Mouse (Mus musculus): ENCODE results near the gene Plekha4. TPM values are rescaled to one million over a fixed set of nuclear protein-coding genes. Genes with fewer than 3 reads are reported as not detected.

Plekha4 gene
- polyA plus RNA-seq, 1 experiment = 4.9 TPM

DNA sequence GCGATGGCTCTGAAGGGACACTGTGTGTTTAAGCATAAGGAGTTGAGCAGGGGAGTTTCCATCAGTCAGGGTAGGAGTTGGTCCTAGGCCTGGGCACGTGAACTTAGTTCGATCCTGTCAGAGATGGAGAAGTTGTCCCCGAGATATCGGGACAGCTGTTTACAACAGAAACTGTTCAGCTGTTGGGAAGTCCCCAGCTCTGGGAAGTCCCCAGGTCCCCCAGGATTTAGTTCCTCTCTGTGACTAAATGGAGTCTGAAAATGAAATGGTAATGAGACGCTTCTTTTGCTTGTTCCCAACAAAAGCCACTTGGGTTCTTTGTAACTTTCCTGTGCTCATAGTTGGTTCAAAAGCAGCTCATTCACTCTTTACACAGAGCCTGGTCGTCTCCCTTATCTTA, 65.8 kb downstream of the Plekha4 start:
- Histone ChIP-seq H3K4me1 (ENCODE audit: control insufficient read depth, insufficient read depth, insufficient read length, low read length) (no peaks in the 10 kb centered on the region; the same call in 1 of the 2 replicates), H3K4me3 (ENCODE audit: low read depth, low read length) (no peak overlapping the region), H3K27ac (ENCODE audit: insufficient read depth, low read depth, low read length) (peak overlapping the region; percentile 39), H3K36me3 (ENCODE audit: control insufficient read depth, insufficient read depth, low read length) (no peaks in the 10 kb centered on the region), H3K27me3 (ENCODE audit: control insufficient read depth, insufficient read depth, low read length) (no peaks in the 10 kb centered on the region)
- no peak for TF ChIP-seq CTCF (IDR thresholded peaks at IDR 0.05; ENCODE audit: extremely low read depth, insufficient read length, insufficient replicate concordance, low read depth, low read length)
- no peak for TF ChIP-seq POLR2A (IDR thresholded peaks at IDR 0.05; ENCODE audit: low read depth, low read length)
- 40% methylated on average over 7 of the region's 7 CpGs for WGBS

DNA sequence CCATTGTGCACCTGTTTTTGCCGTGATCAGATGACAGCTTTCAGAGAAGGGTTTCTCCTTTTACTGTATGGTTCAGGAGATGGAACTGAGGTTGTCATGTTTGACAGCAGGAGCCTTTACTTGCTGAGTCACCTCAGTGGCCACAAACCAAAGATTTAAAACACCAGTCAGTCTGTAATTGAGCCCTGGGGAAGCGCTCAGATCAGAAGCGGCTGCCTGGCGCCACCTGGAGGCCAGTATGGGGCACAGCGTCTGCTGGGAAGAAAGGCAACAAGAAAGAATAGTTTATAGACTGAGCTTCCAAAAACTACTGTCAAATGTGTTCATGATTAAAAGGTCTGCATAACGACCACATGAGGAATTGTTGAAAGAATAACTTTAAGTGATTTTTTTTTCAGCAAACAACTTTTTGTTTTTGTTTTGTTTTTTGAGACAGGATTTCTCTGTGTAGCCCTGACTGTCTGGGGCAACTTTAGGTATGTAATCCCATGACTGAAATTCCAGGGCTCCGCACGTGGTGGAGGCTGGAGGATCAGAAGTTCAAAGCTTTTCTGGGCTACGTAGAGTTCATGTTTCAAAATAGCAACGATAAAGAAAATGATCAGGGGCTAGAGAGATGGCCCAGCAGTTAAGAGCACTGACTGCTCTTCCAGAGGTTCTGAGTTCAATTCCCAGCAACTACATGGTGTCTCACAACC, 67.1 kb downstream of the Plekha4 start:
- TF ChIP-seq POLR2A (IDR thresholded peaks at IDR 0.05; ENCODE audit: low read depth, low read length) (no peak), CTCF (IDR thresholded peaks at IDR 0.05; ENCODE audit: extremely low read depth, insufficient read length, insufficient replicate concordance, low read depth, low read length) (peak; percentile 97)
- 25% methylated on average over 10 of the region's 10 CpGs for WGBS

DNA sequence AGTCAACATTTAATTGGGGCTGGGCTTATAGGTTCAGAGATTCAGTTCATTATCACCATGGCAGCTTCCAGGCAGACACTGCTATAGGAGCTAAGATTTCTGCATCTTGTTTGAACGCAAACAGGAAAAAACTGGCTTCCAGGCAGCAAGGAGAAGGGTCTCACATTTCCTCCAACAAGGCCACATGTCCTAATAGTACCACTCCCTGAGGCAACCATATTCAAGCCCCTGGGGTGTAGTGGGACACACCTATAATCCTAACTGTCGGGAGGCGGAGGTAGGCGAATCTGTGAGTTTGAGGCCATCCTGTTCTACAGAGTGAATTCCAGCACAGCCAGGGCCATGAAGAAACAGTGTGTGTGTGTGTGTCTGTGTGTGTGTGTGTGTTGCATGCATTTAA, 69.0 kb downstream of the Plekha4 start:
- H3K4me3 ChIP-seq (ENCODE audit: low read depth, low read length) = no peak overlapping the region
- H3K4me1 ChIP-seq (ENCODE audit: control insufficient read depth, insufficient read depth, insufficient read length, low read length) = peaks cover 4% of the 10 kb centered on the region; the same call in 1 of the 2 replicates
- no peak for TF ChIP-seq CTCF (IDR thresholded peaks at IDR 0.05; ENCODE audit: extremely low read depth, insufficient read length, insufficient replicate concordance, low read depth, low read length)
- TF ChIP-seq POLR2A (IDR thresholded peaks at IDR 0.05; ENCODE audit: low read depth, low read length) = no peak
- H3K36me3 ChIP-seq (ENCODE audit: control insufficient read depth, insufficient read depth, low read length) = no peaks in the 10 kb centered on the region
- no peaks in the 10 kb centered on the region; the same call in 1 of the 2 replicates for H3K27me3 ChIP-seq (ENCODE audit: control insufficient read depth, insufficient read depth, low read length)
- no peak overlapping the region for H3K27ac ChIP-seq (ENCODE audit: insufficient read depth, low read depth, low read length)
- WGBS = 78% methylated on average over 4 of the region's 4 CpGs

More for the DNA sequence above, 67.1 kb downstream of the Plekha4 start:
- H3K4me1 ChIP-seq (ENCODE audit: control insufficient read depth, insufficient read depth, insufficient read length, low read length) = no peaks in the 10 kb centered on the region; the same call in 1 of the 2 replicates
- no peaks in the 10 kb centered on the region for H3K36me3 ChIP-seq (ENCODE audit: control insufficient read depth, insufficient read depth, low read length)
- no peak overlapping the region for H3K27ac ChIP-seq (ENCODE audit: insufficient read depth, low read depth, low read length)
- H3K4me3 ChIP-seq (ENCODE audit: low read depth, low read length) = no peak overlapping the region
- H3K27me3 ChIP-seq (ENCODE audit: control insufficient read depth, insufficient read depth, low read length) = no peaks in the 10 kb centered on the region

DNA sequence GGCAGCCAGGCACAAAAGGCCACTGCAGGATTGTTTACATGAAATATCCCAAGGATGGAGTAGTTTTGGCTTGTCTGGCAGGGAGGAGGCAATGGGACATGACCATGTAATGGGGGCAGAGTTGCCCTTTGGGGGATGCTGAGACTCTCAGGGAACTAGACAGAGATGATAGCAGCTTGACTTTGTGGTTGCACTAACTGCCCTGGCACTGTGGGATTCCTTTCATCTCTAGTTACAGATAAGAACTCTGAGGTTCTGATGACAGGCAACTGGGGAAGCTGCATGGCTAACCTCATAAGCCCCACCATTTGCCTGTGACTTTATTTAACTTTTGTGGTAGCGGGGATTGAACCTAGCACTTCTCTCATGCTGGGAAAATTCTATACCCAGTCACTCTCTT, 70.0 kb downstream of the Plekha4 start:
- no peaks in the 10 kb centered on the region; the same call in 1 of the 2 replicates for H3K27me3 ChIP-seq (ENCODE audit: control insufficient read depth, insufficient read depth, low read length)
- TF ChIP-seq POLR2A (IDR thresholded peaks at IDR 0.05; ENCODE audit: low read depth, low read length) (no peak), CTCF (IDR thresholded peaks at IDR 0.05; ENCODE audit: extremely low read depth, insufficient read length, insufficient replicate concordance, low read depth, low read length) (no peak)
- 90% methylated on average over 1 of the region's 1 CpGs for WGBS

DNA sequence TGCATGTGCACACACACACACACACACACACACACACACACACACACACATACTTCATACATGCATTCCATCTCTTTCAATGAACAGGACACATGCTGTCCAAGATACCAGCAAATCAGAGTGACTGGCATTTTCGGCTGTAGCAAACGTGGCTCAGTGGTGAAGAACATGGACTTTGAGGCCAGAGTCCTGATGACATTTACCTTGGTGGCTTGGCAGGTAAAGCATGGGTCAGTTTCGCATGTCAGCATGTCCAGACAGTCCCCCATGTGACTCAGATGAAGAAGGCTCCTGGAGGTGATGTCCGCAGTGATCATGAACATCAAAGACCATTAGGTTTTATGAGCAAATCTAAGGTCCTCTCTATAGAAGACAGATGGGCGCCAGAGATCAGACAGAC, 70.9 kb downstream of the Plekha4 start:
- no peaks in the 10 kb centered on the region for H3K36me3 ChIP-seq (ENCODE audit: control insufficient read depth, insufficient read depth, low read length)
- TF ChIP-seq CTCF (IDR thresholded peaks at IDR 0.05; ENCODE audit: extremely low read depth, insufficient read length, insufficient replicate concordance, low read depth, low read length) (no peak), POLR2A (IDR thresholded peaks at IDR 0.05; ENCODE audit: low read depth, low read length) (no peak)
- peaks cover 8% of the 10 kb centered on the region; the same call in 1 of the 2 replicates for H3K4me1 ChIP-seq (ENCODE audit: control insufficient read depth, insufficient read depth, insufficient read length, low read length)
- 90% methylated on average over 5 of the region's 5 CpGs for WGBS
- H3K27me3 ChIP-seq (ENCODE audit: control insufficient read depth, insufficient read depth, low read length) = no peaks in the 10 kb centered on the region; the same call in 1 of the 2 replicates
- no peak overlapping the region for H3K4me3 ChIP-seq (ENCODE audit: low read depth, low read length)
- H3K27ac ChIP-seq (ENCODE audit: insufficient read depth, low read depth, low read length) = no peak overlapping the region

More for the DNA sequence above, 70.0 kb downstream of the Plekha4 start:
- no peak overlapping the region for H3K27ac ChIP-seq (ENCODE audit: insufficient read depth, low read depth, low read length)
- H3K36me3 ChIP-seq (ENCODE audit: control insufficient read depth, insufficient read depth, low read length) = no peaks in the 10 kb centered on the region
- H3K4me3 ChIP-seq (ENCODE audit: low read depth, low read length) = no peak overlapping the region
- H3K4me1 ChIP-seq (ENCODE audit: control insufficient read depth, insufficient read depth, insufficient read length, low read length) = peaks cover 4% of the 10 kb centered on the region; the same call in 1 of the 2 replicates

DNA sequence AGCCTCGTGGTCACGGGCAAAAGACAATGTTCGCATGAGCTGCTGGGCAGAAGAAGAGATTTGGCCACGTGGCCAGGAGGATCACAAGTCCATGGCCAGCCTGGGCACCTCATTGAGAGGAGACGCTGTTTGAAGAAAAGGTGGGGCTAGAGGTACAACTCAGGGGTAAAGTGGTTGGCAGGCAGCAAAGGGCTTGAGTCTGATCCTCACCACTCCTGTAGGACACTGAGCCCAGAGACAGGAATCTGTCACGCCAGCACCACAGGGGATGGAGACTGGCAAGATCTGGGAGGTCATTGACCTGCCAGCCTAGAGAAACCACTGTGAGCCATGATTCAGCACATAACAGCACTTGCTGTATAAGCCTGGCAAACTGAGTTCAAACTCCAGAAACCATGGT, 71.4 kb downstream of the Plekha4 start:
- TF ChIP-seq POLR2A (IDR thresholded peaks at IDR 0.05; ENCODE audit: low read depth, low read length) = no peak
- Histone ChIP-seq H3K4me1 (ENCODE audit: control insufficient read depth, insufficient read depth, insufficient read length, low read length) (peaks cover 10% of the 10 kb centered on the region; the same call in 1 of the 2 replicates), H3K4me3 (ENCODE audit: low read depth, low read length) (no peak overlapping the region), H3K36me3 (ENCODE audit: control insufficient read depth, insufficient read depth, low read length) (no peaks in the 10 kb centered on the region), H3K27me3 (ENCODE audit: control insufficient read depth, insufficient read depth, low read length) (no peaks in the 10 kb centered on the region; the same call in 1 of the 2 replicates), H3K27ac (ENCODE audit: insufficient read depth, low read depth, low read length) (no peak overlapping the region)
- 82% methylated on average over 6 of the region's 6 CpGs for WGBS

DNA sequence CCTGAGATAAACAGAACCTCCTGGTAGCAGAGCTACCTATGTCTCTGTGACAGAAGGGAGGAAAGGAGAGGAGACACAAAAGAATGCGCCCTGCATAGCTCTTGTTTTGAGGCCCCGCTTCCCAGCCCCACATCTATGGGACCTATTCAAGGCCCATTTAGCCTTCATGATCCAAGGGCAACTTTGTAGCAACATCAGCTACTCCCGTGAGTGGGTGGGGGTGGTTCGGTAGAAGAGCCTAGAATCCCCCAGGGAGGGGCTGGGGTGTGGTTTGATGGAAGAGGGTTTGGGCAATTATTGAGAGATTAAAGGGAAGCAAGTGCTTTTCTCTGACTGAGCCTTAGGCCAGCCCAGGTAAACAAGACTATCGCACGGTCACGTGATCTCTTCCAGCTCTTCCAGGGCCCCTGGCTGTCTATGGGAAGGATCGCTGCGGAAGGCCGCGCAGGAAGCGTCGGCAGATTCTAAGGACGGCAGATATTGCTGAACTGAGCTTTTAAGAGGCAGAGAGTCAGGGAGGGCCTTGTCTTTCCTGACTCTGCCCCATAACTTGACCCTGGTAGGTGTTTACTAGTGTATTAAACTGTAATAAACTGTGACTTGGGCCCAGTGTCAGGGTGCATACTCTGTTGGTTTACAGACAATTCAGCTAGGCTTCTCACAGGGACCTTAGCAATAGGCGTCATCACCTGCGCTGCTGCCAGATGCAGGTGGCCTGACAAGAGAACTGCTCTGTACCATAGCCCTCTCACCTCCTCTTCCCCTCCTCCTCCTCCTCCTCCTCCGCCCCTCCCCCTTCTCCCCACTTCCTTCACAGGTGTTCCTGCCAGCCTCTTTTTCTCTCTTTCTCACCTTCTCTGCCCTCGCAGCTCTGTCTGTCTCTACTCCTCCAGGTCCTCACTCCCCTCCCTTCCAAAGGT, 73.1 kb downstream of the Plekha4 start:
- H3K4me1 ChIP-seq (ENCODE audit: control insufficient read depth, insufficient read depth, insufficient read length, low read length) = peaks cover 10% of the 10 kb centered on the region; the same call in 1 of the 2 replicates
- no peak for TF ChIP-seq POLR2A (IDR thresholded peaks at IDR 0.05; ENCODE audit: low read depth, low read length)
- TF ChIP-seq CTCF (IDR thresholded peaks at IDR 0.05; ENCODE audit: extremely low read depth, insufficient read length, insufficient replicate concordance, low read depth, low read length) = no peak
- 30% methylated on average over 18 of the region's 18 CpGs for WGBS
- H3K36me3 ChIP-seq (ENCODE audit: control insufficient read depth, insufficient read depth, low read length) = no peaks in the 10 kb centered on the region
- H3K27ac ChIP-seq (ENCODE audit: insufficient read depth, low read depth, low read length) = no peak overlapping the region
- no peaks in the 10 kb centered on the region; the same call in 1 of the 2 replicates for H3K27me3 ChIP-seq (ENCODE audit: control insufficient read depth, insufficient read depth, low read length)
- no peak overlapping the region for H3K4me3 ChIP-seq (ENCODE audit: low read depth, low read length)

Other genes with a start within 250 kb of the Plekha4 start
- gene Slc6a21, start 248.8 kb upstream of the Plekha4 start, polyA plus RNA-seq (2012; rRNA removed) = not detected in 2 replicates
- 101 and 257 TPM in 2 replicates for gene Trpm4, start 192.6 kb upstream of the Plekha4 start, polyA plus RNA-seq (2012; rRNA removed)
- 0.14 and 0.46 TPM in 2 replicates for gene Hrc, start 191.0 kb upstream of the Plekha4 start, polyA plus RNA-seq (2012; rRNA removed)
- gene Ppfia3, start 159.3 kb upstream of the Plekha4 start, polyA plus RNA-seq (2012; rRNA removed) = 15.4 and 63.9 TPM in 2 replicates
- gene Lin7b, start 155.7 kb upstream of the Plekha4 start, polyA plus RNA-seq (2012; rRNA removed) = 2.9 and 4.0 TPM in 2 replicates
- gene Snrnp70, start 130.6 kb upstream of the Plekha4 start, polyA plus RNA-seq (2012; rRNA removed) = 73.2 and 122 TPM in 2 replicates
- gene Kcna7, start 120.7 kb upstream of the Plekha4 start, polyA plus RNA-seq (2012; rRNA removed) = 0.04 TPM in 1 of 2 replicates, not detected in the other
- gene Ntf5, start 112.6 kb upstream of the Plekha4 start, polyA plus RNA-seq (2012; rRNA removed) = 0.13 and 0.28 TPM in 2 replicates
- 0.66 TPM in 1 of 2 replicates, not detected in the other for gene Lhb, start 105.5 kb upstream of the Plekha4 start, polyA plus RNA-seq (2012; rRNA removed)
- 9.5 and 9.6 TPM in 2 replicates for gene Gys1, start 91.5 kb upstream of the Plekha4 start, polyA plus RNA-seq (2012; rRNA removed)
- 22.3 and 54.3 TPM in 2 replicates for gene Ruvbl2, start 88.2 kb upstream of the Plekha4 start, polyA plus RNA-seq (2012; rRNA removed)
- 1,857 and 2,336 TPM in 2 replicates for gene Ftl1, start 66.4 kb upstream of the Plekha4 start, polyA plus RNA-seq (2012; rRNA removed)
- gene Bax, start 59.4 kb upstream of the Plekha4 start, polyA plus RNA-seq (2012; rRNA removed) = 57.1 and 105 TPM in 2 replicates
- 0.09 TPM in 1 of 2 replicates, not detected in the other for gene Tulp2, start 44.5 kb upstream of the Plekha4 start, polyA plus RNA-seq (2012; rRNA removed)
- gene Gm45808, start 39.5 kb upstream of the Plekha4 start, polyA plus RNA-seq (2012; rRNA removed) = 0.23 TPM in 1 of 2 replicates, not detected in the other
- gene Dhdh, start 37.5 kb upstream of the Plekha4 start, polyA plus RNA-seq (2012; rRNA removed) = 0.34 and 0.41 TPM in 2 replicates
- 143 and 456 TPM in 2 replicates for gene Nucb1, start 15.9 kb upstream of the Plekha4 start, polyA plus RNA-seq (2012; rRNA removed)
- gene Ppp1r15a, start 62 bp upstream of the Plekha4 start, polyA plus RNA-seq (2012; rRNA removed) = 15.3 and 15.9 TPM in 2 replicates
- 0.20 and 0.25 TPM in 2 replicates for gene Hsd17b14, start 28.6 kb downstream of the Plekha4 start, polyA plus RNA-seq (2012; rRNA removed)
- gene Bcat2, start 43.8 kb downstream of the Plekha4 start, polyA plus RNA-seq (2012; rRNA removed) = 26.3 and 41.8 TPM in 2 replicates
- 0.29 and 4.2 TPM in 2 replicates for gene Fgf21, start 89.2 kb downstream of the Plekha4 start, polyA plus RNA-seq (2012; rRNA removed)
- 1.7 and 2.5 TPM in 2 replicates for gene Fut1, start 91.0 kb downstream of the Plekha4 start, polyA plus RNA-seq (2012; rRNA removed)
- 0.24 and 0.25 TPM in 2 replicates for gene Izumo1, start 95.5 kb downstream of the Plekha4 start, polyA plus RNA-seq (2012; rRNA removed)
- gene Rasip1, start 101.2 kb downstream of the Plekha4 start, polyA plus RNA-seq (2012; rRNA removed) = 7.2 and 11.6 TPM in 2 replicates
- gene Mamstr, start 113.6 kb downstream of the Plekha4 start, polyA plus RNA-seq (2012; rRNA removed) = 0.63 and 0.84 TPM in 2 replicates
- 1.2 and 18.4 TPM in 2 replicates for gene Fut2, start 140.1 kb downstream of the Plekha4 start, polyA plus RNA-seq (2012; rRNA removed)
- gene Ntn5, start 157.7 kb downstream of the Plekha4 start, polyA plus RNA-seq (2012; rRNA removed) = 0.39 and 0.47 TPM in 2 replicates
- 0.14 and 0.22 TPM in 2 replicates for gene Sec1, start 168.1 kb downstream of the Plekha4 start, polyA plus RNA-seq (2012; rRNA removed)
- 2.1 and 2.3 TPM in 2 replicates for gene Car11, start 173.5 kb downstream of the Plekha4 start, polyA plus RNA-seq (2012; rRNA removed)
- 8.9 and 13.1 TPM in 2 replicates for gene Dbp, start 178.8 kb downstream of the Plekha4 start, polyA plus RNA-seq (2012; rRNA removed)
- 820 and 1,370 TPM in 2 replicates for gene Rpl18, start 189.1 kb downstream of the Plekha4 start, polyA plus RNA-seq (2012; rRNA removed)
- gene Sphk2, start 191.7 kb downstream of the Plekha4 start, polyA plus RNA-seq (2012; rRNA removed) = 87.3 and 164 TPM in 2 replicates
- gene Fam83e, start 194.9 kb downstream of the Plekha4 start, polyA plus RNA-seq (2012; rRNA removed) = 64.5 and 102 TPM in 2 replicates
- 0.20 and 0.38 TPM in 2 replicates for gene Spaca4, start 199.5 kb downstream of the Plekha4 start, polyA plus RNA-seq (2012; rRNA removed)